Mouse (Mus musculus) ovary, postnatal 14 days (tissue): Measurements from ENCODE around the gene Scn4b.
A peak's percentile ranks its signal among the peaks of the same experiment; 100 is the strongest.

Source experiments
- DNase-seq: peaks from one replicate; pipeline ENCODE4 v3.0.0; 2022; ENCODE audit warnings: low spot score

Scn4b gene

GRCm38 (mm10) chr9:45126941-45127340 lies 11.3 kb upstream of the Scn4b start:
- DNase-seq, result no peak

- DNase-seq, result no peak
Observed at GRCm38 (mm10) chr9:45130119-45130518, 8.1 kb upstream of the Scn4b start.

- DNase-seq, result no peak
Observed at GRCm38 (mm10) chr9:45133484-45134310, 4.5 kb upstream of the Scn4b start.

GRCm38 (mm10) chr9:45136442-45137169 lies 1.6 kb upstream of the Scn4b start:
- DNase-seq, result no peak

- no peak for DNase-seq
Observed at GRCm38 (mm10) chr9:45139082-45139481, 887 bp downstream of the Scn4b start.

- no peak for DNase-seq
Observed at GRCm38 (mm10) chr9:45140945-45141344, 2.8 kb downstream of the Scn4b start.

- DNase-seq, result no peak
Observed at GRCm38 (mm10) chr9:45142686-45143085, 4.5 kb downstream of the Scn4b start.

- DNase-seq, result no peak
Observed at GRCm38 (mm10) chr9:45145533-45146266, 7.5 kb downstream of the Scn4b start.

- peak; percentile 64 for DNase-seq
Observed at GRCm38 (mm10) chr9:45146267-45146597, 8.0 kb downstream of the Scn4b start.

- no peak for DNase-seq
Observed at GRCm38 (mm10) chr9:45150933-45151332, 12.7 kb downstream of the Scn4b start.

- no peak for DNase-seq
Observed at GRCm38 (mm10) chr9:45153361-45153760, 15.2 kb downstream of the Scn4b start.

GRCm38 (mm10) chr9:45167903-45168302 lies 29.7 kb downstream of the Scn4b start:
- DNase-seq, result no peak

- no peak for DNase-seq
Observed at GRCm38 (mm10) chr9:45170150-45170549, 32.0 kb downstream of the Scn4b start.

- DNase-seq, result no peak
Observed at GRCm38 (mm10) chr9:45171073-45171610, 32.9 kb downstream of the Scn4b start.

GRCm38 (mm10) chr9:45173475-45173874 lies 35.3 kb downstream of the Scn4b start:
- no peak for DNase-seq

GRCm38 (mm10) chr9:45179282-45179681 lies 41.1 kb downstream of the Scn4b start:
- DNase-seq, result no peak

- DNase-seq, result no peak
Observed at GRCm38 (mm10) chr9:45181770-45182169, 43.6 kb downstream of the Scn4b start, which contains the start of gene BC049352. Gene BC049352, plus strand, starts transcription at chr9:45182007.

- no peak for DNase-seq
Observed at GRCm38 (mm10) chr9:45182521-45182920, 44.3 kb downstream of the Scn4b start.

GRCm38 (mm10) chr9:45183266-45183665 lies 45.1 kb downstream of the Scn4b start:
- no peak for DNase-seq

- DNase-seq, result no peak
Observed at GRCm38 (mm10) chr9:45185250-45185649, 47.1 kb downstream of the Scn4b start.

GRCm38 (mm10) chr9:45188570-45189563 lies 50.7 kb downstream of the Scn4b start:
- DNase-seq, result no peak
